Mouse (Mus musculus) G1E-ER4 (cell line): ENCODE data around the gene Lrfn2. TPM values are rescaled to one million over a fixed set of nuclear protein-coding genes. Genes with fewer than 3 reads are reported as not detected.

Source experiments
- GATA1 ChIP-seq: IDR thresholded peaks from one replicate; pipeline ENCODE4 v1.8.0; 2012; ENCODE audit warnings: low read length, inconsistent platforms
- polyA plus RNA-seq: library from polyadenylated mRNA; stranded (reverse); fragments of >175 nt; gene quantifications from 2 replicates; pipeline ENCODE4 v1.2.3, GENCODE M21; 2012

The Lrfn2 gene
- polyA plus RNA-seq, 1 experiment = not detected

DNA sequence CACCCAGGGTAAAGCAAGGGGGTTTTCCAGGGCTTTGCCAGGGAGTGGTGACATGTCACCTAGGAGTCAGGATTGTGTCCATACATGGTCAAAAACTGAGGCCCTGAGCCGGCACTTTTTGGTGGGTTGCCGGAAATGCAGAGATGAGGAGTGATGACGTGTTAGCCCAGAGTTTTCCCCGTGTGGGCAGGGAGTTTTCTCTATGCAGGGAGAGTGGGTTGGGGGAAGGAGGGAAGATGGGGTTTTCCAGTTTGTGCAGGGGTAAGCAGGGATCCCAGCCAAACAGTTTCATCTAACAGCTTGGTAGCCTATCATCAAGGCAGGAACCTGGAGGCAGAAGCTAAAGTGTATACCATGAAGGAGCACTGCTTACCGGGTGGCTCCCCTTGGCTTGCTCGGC lies 83.2 kb downstream of the Lrfn2 start:
- no peak for TF ChIP-seq GATA1

DNA sequence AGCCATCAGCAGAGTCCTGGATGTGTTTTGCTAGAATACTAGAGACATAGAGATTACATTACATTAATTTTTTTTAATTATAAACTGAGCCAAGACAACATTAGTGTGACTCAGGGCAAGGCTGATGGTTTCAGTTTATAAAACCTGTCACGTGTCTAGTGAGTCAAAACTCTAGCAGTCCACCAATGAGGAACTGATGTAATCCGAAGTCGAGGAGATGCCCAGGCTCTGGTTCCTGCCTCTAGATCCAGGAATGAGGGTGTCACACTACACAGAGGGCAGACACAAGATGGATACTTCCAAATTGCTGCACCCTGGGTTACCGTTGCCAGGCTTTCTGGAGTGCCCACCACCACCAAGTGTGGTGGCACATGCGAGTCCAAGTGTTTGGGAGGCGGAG lies 84.0 kb downstream of the Lrfn2 start:
- no peak for TF ChIP-seq GATA1

DNA sequence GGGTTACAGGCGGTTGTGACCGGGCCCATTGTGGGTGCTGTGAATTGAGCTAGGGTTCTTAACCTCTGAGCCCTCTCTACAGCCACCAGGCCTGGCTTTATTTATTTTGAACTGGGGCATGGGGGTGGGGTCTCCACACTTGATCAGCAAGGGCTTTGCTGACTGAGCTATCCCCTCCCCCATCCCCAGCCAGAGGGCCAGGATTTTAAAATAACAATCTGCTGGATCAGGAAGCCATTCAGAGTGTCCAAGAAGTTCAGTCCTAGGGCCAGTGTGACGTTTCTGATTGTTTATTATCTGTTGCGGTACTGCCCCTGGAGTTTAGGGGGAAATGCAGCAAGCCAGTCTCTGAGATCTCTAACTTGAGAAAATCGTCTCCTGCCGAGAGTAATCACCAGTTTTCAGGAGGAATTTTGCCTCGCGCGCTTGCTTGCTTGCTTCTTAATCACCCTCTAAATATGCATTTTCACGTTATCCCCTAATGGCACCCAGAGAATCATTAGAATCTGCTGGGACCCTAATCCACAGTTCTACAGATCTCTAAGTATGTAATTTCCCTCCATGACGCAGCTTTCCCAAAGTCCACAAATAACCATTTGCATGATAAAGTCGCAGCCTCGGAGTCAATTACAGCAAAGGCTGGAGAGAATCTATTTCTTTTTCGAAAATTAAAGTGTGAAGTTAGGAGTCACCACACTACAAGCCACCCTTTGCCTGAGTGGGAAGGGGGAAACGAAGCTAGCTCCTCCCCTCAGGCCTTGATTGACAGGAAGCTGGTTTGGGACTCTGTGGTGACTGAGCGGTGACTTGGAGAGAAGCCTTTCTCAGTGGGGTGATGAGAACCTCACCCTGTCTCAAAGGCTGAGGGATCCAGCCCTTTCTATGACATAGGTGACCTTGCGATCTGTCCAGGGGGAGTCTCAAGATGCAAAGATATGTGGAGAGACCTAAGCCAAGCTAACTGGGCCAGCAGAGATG lies 85.5 kb downstream of the Lrfn2 start:
- no peak for TF ChIP-seq GATA1

DNA sequence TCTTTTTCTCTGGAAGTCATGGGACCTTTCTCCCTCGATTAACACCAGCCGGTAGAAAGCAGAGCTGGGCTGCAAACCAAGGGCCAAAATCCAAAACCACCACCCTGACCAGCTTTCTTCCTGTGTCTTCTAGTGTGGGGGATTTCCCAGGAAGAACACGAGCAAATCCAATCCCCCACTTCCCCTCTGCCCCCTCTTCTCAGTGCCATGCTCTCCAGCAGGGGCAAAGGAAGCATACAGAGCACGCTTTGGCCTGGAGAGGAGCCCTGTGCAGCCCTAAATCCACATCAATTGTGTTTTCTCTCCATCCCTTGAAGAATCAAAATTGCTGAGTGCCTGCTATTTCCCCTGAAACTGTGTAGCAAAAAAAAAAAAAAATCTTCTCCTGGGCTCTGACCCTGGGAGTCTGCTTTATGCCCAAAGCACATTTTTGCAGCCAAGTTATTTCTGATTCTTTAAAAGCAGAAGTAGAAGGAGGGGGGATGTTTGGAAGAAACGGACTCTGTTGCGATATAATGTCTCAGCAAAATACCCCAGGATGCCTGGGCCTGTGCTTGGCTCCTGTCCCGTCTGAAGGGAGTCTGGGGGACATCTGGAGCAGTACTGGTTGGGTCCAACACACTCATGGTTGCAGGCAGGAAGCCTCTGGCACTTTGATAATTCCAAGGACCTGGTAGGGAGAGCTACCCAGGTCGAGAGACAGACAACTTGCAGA lies 86.8 kb downstream of the Lrfn2 start:
- no peak for TF ChIP-seq GATA1

DNA sequence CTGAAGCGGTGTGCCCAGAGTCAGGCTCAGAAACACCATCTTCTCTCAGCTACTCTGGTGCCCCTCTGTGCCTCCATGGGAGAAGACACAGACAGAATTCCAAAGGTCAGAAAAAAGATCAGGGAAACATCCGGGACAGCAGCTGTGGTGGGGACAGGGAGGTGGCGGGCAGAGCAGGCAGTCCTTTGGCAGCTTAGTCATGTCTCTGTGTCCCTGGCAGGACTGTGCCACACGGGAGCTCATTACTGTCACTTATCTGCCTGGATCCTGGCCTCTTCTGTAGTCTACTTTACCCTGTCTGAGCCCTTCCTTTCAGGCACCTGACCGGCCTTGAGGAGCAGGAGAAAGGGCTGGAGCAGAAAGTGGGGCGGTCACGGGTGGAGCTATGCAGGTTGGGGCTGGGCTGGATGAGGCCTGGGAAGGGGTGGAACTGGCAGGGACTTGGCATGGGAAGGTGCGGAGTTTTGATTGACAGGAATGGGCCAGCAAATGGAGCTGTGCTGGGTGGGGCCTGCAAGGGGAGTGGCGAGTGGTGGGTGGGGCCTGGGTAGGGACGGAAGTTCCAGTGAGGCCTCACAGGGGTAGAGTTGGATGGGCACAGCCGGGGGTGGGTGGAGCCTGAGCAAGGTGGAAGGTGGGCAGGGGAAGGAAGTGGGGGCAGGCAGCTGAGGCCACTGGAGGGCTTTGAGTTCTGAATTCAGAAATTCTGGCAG lies 97.5 kb downstream of the Lrfn2 start:
- TF ChIP-seq GATA1 = no peak

DNA sequence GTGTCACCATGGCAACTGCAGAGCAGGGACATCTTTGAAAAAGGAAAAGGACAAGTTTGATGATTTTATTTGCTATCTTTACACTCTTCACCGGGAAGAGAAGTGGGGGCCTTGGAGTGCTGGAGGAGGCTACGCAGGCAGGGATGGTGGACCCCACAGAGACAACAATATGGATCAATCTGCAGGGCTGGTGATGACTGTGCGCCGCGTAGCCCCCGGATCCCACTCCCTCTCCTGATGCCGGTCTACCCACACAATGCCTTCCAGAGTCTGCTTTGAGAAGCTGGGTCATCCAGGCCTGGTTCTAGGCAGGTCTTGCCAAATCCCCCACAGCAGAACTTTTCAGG lies 98.1 kb downstream of the Lrfn2 start:
- no peak for TF ChIP-seq GATA1

DNA sequence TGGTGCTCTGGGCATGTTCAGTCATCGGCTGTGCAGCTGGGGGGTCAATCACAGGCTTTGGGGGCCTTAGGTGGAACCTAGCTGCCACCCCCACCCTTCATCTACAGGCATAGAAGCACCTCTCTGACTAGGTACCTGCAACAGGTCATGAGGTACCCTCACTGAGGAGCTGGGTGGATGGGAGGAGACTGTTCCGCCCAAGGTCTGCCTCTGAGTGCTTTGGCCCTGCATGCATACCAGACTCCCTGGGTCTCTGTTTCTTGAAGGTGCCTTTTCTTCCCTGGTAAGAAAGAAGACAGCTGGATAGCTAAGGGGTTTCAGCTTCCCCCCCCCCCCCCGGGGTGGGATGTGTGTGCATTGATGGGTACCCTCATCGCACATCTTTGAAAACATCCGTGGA lies 98.7 kb downstream of the Lrfn2 start:
- no peak for TF ChIP-seq GATA1

DNA sequence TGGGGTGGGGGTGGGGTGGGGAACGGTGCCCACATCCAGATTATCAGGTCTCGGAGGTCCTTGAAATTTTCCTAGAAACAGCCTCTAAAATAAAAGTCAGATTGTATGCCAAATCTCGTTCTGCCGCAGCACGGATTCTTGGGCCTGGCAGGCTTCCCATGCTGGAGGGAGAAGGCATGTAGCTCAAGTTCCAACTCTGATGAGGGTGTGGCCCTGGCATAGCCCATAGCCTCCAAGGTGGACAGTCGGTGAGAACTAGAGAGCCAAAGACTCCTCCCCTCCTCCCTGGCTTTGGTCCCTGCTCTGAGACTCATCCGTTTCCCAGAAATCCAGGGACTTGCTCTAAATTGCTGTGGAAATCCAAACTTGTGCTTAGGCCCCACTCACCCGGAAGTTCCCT lies 99.6 kb downstream of the Lrfn2 start:
- TF ChIP-seq GATA1 = no peak

DNA sequence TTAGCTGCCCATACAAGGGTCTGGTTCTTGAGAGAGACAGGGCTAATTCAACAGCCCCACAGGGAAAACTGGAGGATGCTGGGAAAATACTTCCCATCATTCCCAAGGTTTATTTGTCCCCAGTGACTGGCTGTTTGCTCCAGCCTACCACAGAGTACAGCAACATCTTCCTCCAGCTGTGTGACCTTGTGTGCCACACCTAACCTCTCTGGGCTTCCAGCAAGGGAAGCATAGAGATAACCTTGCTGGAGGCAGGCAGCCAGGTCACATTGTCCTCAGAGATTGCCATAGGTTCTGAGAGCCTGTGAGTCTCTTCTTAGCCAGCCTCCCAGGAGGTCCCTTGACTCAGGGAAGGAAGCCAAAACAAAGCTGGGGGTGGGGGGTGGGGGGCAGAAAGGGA lies 101.1 kb downstream of the Lrfn2 start:
- TF ChIP-seq GATA1 = no peak

DNA sequence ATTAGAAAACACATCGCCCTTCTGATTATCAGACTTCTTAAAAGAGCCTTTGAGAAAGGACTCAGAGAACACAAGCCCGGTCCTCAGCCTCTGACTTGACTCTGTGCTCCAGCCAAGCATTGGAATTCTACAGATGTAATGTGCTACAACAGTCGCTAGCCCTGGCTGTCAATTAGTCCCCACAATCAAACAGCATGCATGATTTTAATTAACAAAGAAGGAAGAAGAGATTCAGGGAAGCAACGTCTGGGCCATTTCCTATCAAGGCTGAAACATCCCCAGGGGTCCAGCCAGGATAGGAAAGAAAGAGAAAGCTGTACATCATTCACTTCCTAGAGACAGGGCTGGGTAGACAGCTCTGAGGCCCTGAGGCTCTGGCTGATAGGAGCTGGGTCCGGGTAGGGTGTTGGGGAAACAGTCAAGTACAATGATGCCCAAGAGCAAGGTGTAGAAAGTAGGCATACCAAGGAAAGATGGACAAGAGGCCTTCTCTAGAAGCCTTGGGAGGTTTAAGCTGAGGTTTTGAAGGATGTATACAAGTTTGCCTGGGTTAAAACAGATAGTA lies 101.6 kb downstream of the Lrfn2 start:
- no peak for TF ChIP-seq GATA1

DNA sequence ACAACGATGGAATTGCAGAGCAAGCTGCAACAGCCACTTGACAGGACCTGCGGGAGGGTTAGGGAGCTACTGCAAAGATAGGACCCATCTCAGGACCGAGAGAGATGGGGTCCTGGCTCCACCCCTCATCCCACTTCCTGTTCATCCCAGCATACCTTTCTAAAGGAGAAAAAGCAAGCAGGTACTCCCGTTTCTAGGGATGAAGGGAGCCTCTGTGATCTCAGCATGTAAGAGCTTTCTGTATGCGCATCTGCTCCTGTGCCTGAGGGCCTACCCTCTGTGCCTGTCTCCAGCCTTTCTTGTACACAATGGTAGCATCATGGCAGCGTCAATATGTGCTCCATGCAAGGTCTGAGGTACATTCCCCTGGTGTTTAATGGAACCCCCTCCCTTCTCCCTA lies 102.9 kb downstream of the Lrfn2 start:
- no peak for TF ChIP-seq GATA1

DNA sequence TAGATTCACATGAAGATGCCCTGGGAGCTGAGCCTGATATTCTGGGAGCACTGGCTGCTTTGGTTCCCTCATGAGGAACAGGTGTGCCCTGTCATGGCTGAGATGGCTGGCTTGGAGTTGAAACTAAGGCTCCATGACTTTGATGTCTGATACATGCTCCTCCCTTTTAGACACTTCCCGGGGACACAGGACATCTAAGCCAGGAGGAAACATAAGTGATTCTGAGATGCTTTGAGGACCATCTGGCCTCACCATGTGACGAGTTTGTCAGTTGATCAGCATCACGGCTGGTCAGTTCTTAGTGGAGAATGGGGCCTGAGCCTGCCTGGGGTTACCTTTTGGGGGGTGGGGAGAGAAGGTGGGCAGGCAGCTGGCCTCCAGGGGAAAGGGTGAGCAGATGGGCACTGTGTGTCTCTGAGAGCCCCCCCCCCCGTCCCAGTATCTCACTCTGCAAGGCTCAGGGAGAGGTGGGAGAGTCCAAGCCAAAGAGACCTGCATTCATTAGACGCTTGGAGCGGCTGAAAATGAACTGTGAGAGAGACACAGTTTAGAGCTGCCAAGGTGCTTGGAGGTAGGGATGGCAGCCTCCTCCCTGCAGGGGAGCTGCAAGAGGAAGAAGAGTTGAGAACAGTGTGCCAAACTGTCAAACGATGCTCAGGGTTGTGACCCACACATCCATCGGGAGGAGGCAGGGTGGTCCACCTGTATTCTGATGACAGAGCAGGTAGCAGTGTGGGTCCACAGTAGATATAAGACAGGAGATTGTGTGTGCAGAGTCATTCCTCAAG lies 105.2 kb downstream of the Lrfn2 start:
- no peak for TF ChIP-seq GATA1

DNA sequence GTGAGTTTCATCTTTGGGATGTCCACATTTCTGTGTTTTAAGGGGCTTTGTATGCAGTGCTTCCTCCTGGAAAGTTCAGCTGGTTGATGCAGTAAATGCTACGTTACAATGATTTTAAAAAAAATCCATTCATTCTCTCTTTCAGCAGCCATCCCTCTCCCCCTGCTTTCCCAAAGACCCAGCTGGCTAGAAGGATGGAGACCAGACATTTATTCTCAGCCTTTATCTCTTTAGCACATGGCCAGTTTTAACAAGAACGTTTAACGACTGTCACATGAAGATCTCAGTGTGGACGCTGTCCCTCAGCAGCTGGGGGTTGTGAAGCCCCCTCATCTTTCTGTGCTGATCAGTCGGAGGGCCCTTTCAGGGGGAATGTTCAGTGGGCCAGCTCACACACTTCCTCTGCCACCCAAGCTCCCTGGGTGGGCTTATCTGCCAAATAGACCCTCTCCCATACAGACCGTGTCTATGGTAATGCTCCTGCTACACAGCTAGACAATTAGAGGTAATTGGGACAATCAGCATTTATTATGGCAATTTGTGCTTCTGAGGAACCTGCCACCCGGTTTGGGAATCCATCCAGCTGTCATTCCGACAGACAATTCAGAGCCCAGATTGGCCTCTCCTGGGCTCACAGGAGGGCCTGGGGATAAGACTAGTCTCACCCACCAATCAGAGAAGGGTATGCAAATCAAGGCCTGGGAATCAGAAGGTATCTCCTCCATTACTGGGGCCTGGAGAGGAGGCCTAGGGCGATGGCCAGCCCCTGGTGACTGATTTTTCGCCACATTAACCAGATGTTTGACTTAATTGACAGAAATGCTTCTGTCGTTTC lies 111.8 kb downstream of the Lrfn2 start:
- TF ChIP-seq GATA1 = no peak

DNA sequence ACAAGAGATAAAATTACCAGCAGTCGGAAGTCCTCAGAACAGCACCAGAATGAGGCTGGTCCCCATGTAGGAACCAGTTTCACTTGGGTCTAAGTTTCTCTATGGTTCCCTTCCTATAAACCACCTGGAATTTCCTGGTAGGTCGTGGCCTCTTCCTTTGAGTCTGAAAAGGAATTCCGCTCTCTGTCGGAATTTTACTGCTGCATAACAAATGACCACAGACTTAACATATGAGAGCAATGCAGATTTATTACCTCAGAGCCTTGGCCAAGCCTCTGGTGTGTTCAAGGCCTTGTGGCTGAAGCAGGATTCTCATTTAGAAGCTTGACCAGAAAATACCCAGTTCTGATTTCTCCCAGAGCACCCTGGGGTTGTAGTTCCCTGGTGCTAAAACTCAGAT lies 115.7 kb downstream of the Lrfn2 start:
- TF ChIP-seq GATA1 = no peak
